Mouse (Mus musculus): ENCODE results near the gene Trim67.
"Not testable (repeated sequence)": the region's sequence is repeated elsewhere in the genome, so short reads cannot be mapped to it uniquely, and the experiment has no call there.

Gene Trim67

GRCm38 (mm10) chr8:124833430-124834205, 40.7 kb downstream of the Trim67 start:
- DNase-seq (ENCODE audit: low read depth), result no peak

- DNase-seq (ENCODE audit: low read depth), result no peak
Observed at GRCm38 (mm10) chr8:124835848-124836247, 43.0 kb downstream of the Trim67 start.

GRCm38 (mm10) chr8:124836273-124836672, 43.4 kb downstream of the Trim67 start:
- no peak for DNase-seq (ENCODE audit: low read depth)

GRCm38 (mm10) chr8:124836907-124837306, 44.0 kb downstream of the Trim67 start:
- no peak for DNase-seq (ENCODE audit: low read depth)

GRCm38 (mm10) chr8:124837956-124838355, 45.1 kb downstream of the Trim67 start:
- DNase-seq (ENCODE audit: low read depth), result no peak

GRCm38 (mm10) chr8:124839371-124839770, 46.5 kb downstream of the Trim67 start:
- DNase-seq (ENCODE audit: low read depth), result no peak

GRCm38 (mm10) chr8:124840900-124841299, 48.0 kb downstream of the Trim67 start:
- no peak for DNase-seq (ENCODE audit: low read depth)

- DNase-seq (ENCODE audit: low read depth), result no peak
Observed at GRCm38 (mm10) chr8:124841775-124842174, 48.9 kb downstream of the Trim67 start.

- DNase-seq (ENCODE audit: low read depth), result not testable (repeated sequence)
Observed at GRCm38 (mm10) chr8:124842929-124843328, 50.0 kb downstream of the Trim67 start.

- no peak for DNase-seq (ENCODE audit: low read depth)
Observed at GRCm38 (mm10) chr8:124845131-124845530, 52.2 kb downstream of the Trim67 start.

- DNase-seq (ENCODE audit: low read depth), result no peak
Observed at GRCm38 (mm10) chr8:124845573-124845972, 52.7 kb downstream of the Trim67 start.

GRCm38 (mm10) chr8:124853511-124853910, 60.6 kb downstream of the Trim67 start:
- no peak for DNase-seq (ENCODE audit: low read depth)

GRCm38 (mm10) chr8:124859466-124859865, 66.6 kb downstream of the Trim67 start:
- peak; percentile 72 for DNase-seq (ENCODE audit: low read depth)

GRCm38 (mm10) chr8:124860188-124860587, 67.3 kb downstream of the Trim67 start:
- no peak for DNase-seq (ENCODE audit: low read depth)

- DNase-seq (ENCODE audit: low read depth), result peak; percentile 95
Observed at GRCm38 (mm10) chr8:124862321-124863162, 69.7 kb downstream of the Trim67 start, which contains the start of the genes Gnpat and 2810004N23Rik. Gnpat (plus strand) TSS chr8:124863033. 2810004N23Rik (minus strand) TSS chr8:124863120.

GRCm38 (mm10) chr8:124863163-124863677, 70.3 kb downstream of the Trim67 start:
- DNase-seq (ENCODE audit: low read depth), result no peak

- DNase-seq (ENCODE audit: low read depth), result peak; percentile 68
Observed at GRCm38 (mm10) chr8:124863729-124864128, 70.8 kb downstream of the Trim67 start.

GRCm38 (mm10) chr8:124866669-124867068, 73.8 kb downstream of the Trim67 start:
- no peak for DNase-seq (ENCODE audit: low read depth)

- DNase-seq (ENCODE audit: low read depth), result no peak
Observed at GRCm38 (mm10) chr8:124867126-124867525, 74.2 kb downstream of the Trim67 start.

GRCm38 (mm10) chr8:124869708-124870107, 76.8 kb downstream of the Trim67 start:
- no peak for DNase-seq (ENCODE audit: low read depth)

- no peak for DNase-seq (ENCODE audit: low read depth)
Observed at GRCm38 (mm10) chr8:124871474-124871873, 78.6 kb downstream of the Trim67 start.

- no peak for DNase-seq (ENCODE audit: low read depth)
Observed at GRCm38 (mm10) chr8:124872081-124872480, 79.2 kb downstream of the Trim67 start.

GRCm38 (mm10) chr8:124872690-124873089, 79.8 kb downstream of the Trim67 start:
- no peak for DNase-seq (ENCODE audit: low read depth)

Measured in induced T-regulatory cell, adult 2 months (primary cell).